Mouse (Mus musculus) Muller cell, postnatal 12 days (primary cell): ENCODE measurements around the gene Serhl.
A peak's percentile ranks its signal among the peaks of the same experiment; 100 is the strongest.
"Not testable (repeated sequence)": the region's sequence is repeated elsewhere in the genome, so short reads cannot be mapped to it uniquely, and the experiment has no call there.

Experiments used
- DNase-seq: peaks from one replicate; pipeline ENCODE4 v3.0.0-alpha.2; 2015; ENCODE audit errors: inconsistent ontology term

Serhl gene

GRCm38 (mm10) chr15:83126582-83126981 lies 37.3 kb downstream of the Serhl start:
- DNase-seq: no peak

GRCm38 (mm10) chr15:83127037-83127436 lies 37.7 kb downstream of the Serhl start:
- not testable (repeated sequence) for DNase-seq

GRCm38 (mm10) chr15:83129530-83130231 lies 40.4 kb downstream of the Serhl start:
- DNase-seq: no peak

- DNase-seq: no peak
These were observed 45.4 kb downstream of the Serhl start for GRCm38 (mm10) chr15:83134671-83135070.

- no peak for DNase-seq
These were observed 46.3 kb downstream of the Serhl start for GRCm38 (mm10) chr15:83135654-83136053.

- DNase-seq: peak; percentile 91
These were observed 53.6 kb downstream of the Serhl start for GRCm38 (mm10) chr15:83142861-83143260.

- no peak for DNase-seq
These were observed 56.2 kb downstream of the Serhl start for GRCm38 (mm10) chr15:83145541-83145940.

- no peak for DNase-seq
These were observed 59.1 kb downstream of the Serhl start for GRCm38 (mm10) chr15:83148395-83148794.

- no peak for DNase-seq
These were observed 59.5 kb downstream of the Serhl start for GRCm38 (mm10) chr15:83148801-83149195.

GRCm38 (mm10) chr15:83149196-83150072 lies 60.1 kb downstream of the Serhl start, which contains the start of gene Poldip3:
Gene Poldip3, minus strand, starts transcription at chr15:83149384.
- peak; percentile 99 for DNase-seq

GRCm38 (mm10) chr15:83150073-83150442 lies 60.8 kb downstream of the Serhl start:
- DNase-seq: no peak

GRCm38 (mm10) chr15:83150694-83151093 lies 61.4 kb downstream of the Serhl start:
- DNase-seq: no peak

GRCm38 (mm10) chr15:83154309-83154708 lies 65.0 kb downstream of the Serhl start:
- DNase-seq: no peak

GRCm38 (mm10) chr15:83155672-83156419 lies 66.5 kb downstream of the Serhl start:
- no peak for DNase-seq

- peak; percentile 90 for DNase-seq
These were observed 67.8 kb downstream of the Serhl start for GRCm38 (mm10) chr15:83156929-83157666.

GRCm38 (mm10) chr15:83157667-83158064 lies 68.4 kb downstream of the Serhl start:
- no peak for DNase-seq

GRCm38 (mm10) chr15:83158587-83159160 lies 69.4 kb downstream of the Serhl start:
- DNase-seq: no peak

- DNase-seq: peak; percentile 56
These were observed 70.5 kb downstream of the Serhl start for GRCm38 (mm10) chr15:83159823-83160222.

- DNase-seq: no peak
These were observed 71.3 kb downstream of the Serhl start for GRCm38 (mm10) chr15:83160561-83160960.

- DNase-seq: no peak
These were observed 71.9 kb downstream of the Serhl start for GRCm38 (mm10) chr15:83161062-83161748.
